Mouse (Mus musculus) T-helper 2 cell (primary cell): ENCODE data around the gene Trappc6a.

Source experiments
- in situ Hi-C: fragments of 300-600 bp; cut with MboI, MseI; formaldehyde crosslinking; loops from one replicate; pipeline ENCODE4 v1.15.1; 2025; ENCODE audit warnings: high pct_unique_total_duplicates

Trappc6a gene

DNA sequence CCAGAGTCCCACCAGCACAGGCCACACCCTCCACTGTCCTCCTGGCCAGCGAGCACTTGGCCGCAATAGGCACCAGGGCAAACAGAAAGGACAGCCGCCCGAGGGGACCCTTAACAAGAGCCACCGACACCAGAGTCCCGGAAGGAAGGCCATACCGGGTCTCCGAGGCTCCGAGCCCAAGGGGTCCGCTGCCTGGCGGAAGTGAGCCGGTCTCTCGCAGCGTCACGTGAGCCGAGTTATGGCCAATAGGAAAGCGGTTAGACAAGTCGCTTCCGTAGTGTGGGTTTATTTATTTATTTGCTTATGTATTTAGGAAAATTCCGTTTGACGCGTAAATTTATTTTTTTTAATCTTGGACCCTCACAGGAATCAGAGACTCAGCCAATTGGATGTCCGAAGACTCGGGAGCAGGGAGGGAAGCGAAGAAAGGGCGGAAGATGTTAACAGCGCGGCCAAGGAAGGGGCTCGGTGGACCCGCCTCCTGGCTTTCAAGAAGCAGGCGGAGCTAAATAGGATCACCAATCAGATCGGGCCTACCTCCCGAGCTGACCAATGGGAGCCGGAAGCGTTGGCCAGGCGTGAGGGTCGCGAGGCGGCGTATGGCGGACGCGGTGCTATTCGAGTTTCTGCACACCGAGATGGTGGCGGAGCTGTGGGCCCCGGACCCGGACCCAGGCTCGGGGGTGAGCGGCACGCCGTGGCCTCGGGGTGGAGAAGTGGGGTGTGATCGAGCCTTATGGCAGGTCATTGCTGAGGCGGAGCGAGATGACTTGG, at the start of gene Trappc6a, which contains the start of gene Bloc1s3:
Trappc6a (plus strand) TSS at position 246 of the 774 bp plus-strand sequence.
Bloc1s3 (minus strand) TSS at position 218 of the 774 bp plus-strand sequence.
- in situ Hi-C loops, result no loop called here

- in situ Hi-C loops, result loop anchor here (5.0 kb wide), 1 partner anchor 66 kb away; no protein-coding TSS in a partner anchor
These were observed 49.5 kb upstream of the Trappc6a start, which contains the start of gene Mark4 for GRCm38 (mm10) chr7:19458591-19459111. Gene Mark4 (minus strand): TSS chr7:19458821.

DNA sequence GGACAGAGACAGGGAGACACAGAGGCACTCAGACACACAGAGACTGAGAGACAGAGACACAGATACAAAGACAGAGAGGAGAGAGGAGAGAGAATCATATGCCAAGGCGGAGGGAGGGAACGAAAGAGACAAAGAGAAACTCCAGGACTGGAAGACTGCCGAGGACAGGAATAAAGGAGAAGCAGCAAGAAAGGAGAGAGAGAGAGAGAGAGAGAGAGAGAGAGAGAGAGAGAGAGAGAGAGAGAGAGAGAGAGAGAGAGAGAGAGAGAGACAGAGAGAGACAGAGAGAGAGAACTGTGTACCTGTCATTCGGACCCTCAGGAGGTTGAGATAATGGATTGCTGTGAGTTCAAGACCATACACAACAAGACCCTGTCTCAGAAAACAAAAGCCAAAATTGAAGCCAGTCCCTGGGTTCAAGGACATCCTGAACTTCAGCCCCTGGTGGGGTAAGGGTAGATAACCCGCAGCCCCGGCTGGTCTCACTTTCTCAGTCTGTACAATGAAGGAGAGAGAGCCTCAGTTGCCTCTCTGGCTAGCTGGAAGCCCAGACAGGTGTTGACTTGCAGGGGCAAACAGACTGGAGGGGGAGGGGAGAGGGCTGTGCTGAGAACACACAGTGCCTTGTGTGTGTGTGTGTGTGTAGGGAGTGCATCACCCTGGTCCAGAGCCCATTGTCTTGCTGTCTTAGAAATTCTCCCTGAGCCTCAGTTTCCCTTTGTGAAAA, 48.9 kb upstream of the Trappc6a start:
- in situ Hi-C loops, result loop anchor here (5.0 kb wide), 1 partner anchor 67 kb away; no protein-coding TSS in a partner anchor

DNA sequence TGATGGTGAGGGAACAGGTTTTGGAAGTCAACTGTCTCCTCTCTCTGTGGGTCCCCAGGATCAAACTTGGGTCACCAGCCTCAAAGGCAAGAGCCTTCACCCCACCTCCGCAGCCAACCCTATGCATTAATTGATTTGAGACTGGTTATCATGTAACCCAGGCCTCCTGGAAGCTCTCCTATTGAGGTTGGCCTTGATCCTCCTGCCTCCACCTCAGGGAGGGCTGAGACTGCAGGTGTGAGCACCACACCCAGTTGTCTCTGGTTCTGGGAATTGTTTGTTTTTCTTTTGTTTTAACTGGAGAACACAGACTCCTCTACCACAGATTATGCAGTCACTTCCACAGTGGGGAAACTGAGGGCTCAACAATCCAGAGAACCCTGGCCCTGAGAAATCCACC, 47.7 kb upstream of the Trappc6a start:
- in situ Hi-C loops, result no loop called here

GRCm38 (mm10) chr7:19461488-19461887, 46.7 kb upstream of the Trappc6a start:
- in situ Hi-C loops, result no loop called here

DNA sequence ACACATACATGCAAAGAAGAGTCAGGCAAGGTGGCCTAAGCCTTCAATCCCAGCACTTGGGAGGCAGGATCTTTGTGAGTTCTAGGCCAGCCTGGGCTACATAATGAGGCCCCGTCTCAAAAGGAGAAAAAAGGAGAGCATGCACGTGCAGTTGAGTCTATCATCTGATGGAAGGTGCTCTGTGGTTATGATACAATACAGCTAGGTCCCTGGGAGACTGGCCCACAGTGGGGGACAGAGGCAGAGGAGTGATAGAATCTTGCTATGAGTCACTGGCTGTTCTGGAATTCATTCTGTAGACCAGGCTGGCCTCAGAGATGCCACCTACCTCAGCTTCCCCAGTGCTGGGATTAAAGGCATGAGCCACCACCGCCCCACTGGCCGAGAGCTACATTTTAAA, 45.8 kb upstream of the Trappc6a start:
- in situ Hi-C loops, result no loop called here

DNA sequence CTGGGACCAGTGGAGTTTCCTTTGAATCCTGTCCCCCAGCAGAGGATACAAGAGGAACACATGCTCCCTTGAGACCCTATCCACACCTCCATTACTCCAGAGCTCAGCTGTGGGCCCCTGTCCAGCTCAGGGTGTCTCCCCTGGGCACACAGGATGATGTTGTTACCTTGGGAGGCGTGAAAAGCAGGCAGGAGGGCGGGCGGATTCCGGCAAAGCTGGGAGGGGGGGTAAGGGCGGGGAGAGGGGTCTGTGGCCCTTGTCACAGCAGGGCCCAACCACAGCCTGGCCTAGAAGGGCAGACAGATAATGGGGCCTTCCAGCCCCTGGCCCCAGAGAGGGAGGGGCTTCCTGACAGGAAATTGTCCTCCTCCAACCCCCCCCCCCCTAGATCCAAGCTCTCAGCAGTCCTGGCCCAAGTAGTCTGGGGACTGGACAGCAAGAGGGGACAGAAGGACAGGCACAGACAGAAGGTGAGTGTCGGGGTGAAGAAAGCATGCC, 45.3 kb upstream of the Trappc6a start, which contains the start of gene Exoc3l2:
Exoc3l2 (plus strand) TSS at position 448 of the 498 bp plus-strand sequence.
- in situ Hi-C loops, result no loop called here

- in situ Hi-C loops, result no loop called here
These were observed 43.6 kb upstream of the Trappc6a start for GRCm38 (mm10) chr7:19464367-19465307.

GRCm38 (mm10) chr7:19466602-19467145, 41.5 kb upstream of the Trappc6a start:
- in situ Hi-C loops, result no loop called here

DNA sequence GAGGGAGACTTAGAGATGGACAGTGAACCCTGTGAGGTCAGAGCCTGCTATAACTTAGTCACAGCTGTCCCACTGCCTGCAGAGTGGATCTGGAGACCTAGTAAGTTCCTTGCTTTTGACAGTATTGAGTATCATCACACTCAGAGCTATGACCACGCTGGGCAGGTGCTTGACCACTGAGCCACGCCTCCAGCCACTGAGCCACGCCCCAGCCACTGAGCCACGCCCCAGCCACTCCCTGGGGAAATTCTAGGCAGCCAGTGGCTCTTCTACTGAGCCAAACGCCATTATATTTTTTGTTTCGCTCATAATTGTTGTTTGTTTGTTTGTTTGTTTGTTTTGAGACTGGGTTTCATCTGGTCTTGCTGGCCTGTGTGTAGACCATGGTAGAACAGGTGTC, 40.6 kb upstream of the Trappc6a start:
- in situ Hi-C loops, result no loop called here

DNA sequence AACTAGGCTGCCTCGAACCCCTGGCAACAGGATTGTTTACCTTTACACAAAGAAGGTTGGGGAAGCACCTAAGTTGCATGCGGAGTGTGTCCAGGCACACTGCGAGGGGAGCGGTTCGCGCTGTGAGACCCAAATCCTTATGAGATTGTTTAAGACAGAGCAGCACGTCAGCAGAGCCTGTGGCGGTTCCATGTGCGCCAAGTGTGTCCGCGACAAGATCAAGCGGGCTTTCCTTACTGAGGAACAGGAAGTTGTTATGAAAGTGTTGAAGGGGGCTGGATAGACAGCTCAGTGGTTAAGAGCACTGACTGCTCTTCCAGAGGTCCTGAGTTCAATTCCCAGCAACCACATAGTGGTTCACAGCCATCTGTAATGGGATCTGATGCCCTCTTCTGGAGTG, 39.9 kb upstream of the Trappc6a start:
- in situ Hi-C loops, result no loop called here

GRCm38 (mm10) chr7:19469404-19469803, 38.8 kb upstream of the Trappc6a start:
- in situ Hi-C loops, result no loop called here

- in situ Hi-C loops, result no loop called here
These were observed 37.9 kb upstream of the Trappc6a start for GRCm38 (mm10) chr7:19470308-19470707.

- in situ Hi-C loops, result no loop called here
These were observed 35.8 kb upstream of the Trappc6a start for GRCm38 (mm10) chr7:19472403-19472802.

GRCm38 (mm10) chr7:19473875-19474443, 34.2 kb upstream of the Trappc6a start:
- in situ Hi-C loops, result no loop called here

DNA sequence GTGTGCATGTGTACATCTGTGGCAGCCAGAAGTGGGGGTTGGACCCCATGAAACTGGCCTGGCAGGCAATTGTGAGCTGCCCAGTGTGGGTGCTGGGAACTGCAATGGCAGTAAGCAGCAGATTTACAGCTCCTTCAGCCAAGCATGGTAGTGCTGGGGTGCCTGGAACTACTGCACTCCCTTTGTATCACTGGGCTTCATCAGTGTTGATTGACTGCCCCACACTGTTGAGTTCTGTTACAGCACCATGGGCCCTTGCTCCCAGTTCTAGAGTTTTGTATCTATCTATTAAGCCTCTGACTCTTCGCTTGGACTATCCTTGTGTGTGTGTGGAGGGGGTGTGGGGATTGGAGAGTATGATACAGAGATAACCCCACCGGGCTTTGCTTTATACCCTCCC, 31.1 kb upstream of the Trappc6a start:
- in situ Hi-C loops, result no loop called here

- in situ Hi-C loops, result no loop called here
These were observed 30.4 kb upstream of the Trappc6a start for GRCm38 (mm10) chr7:19477624-19478384.

- in situ Hi-C loops, result no loop called here
These were observed 24.9 kb upstream of the Trappc6a start for GRCm38 (mm10) chr7:19483281-19483680.

- in situ Hi-C loops, result no loop called here
These were observed 22.7 kb upstream of the Trappc6a start for GRCm38 (mm10) chr7:19485488-19485887.

- in situ Hi-C loops, result no loop called here
These were observed 21.6 kb upstream of the Trappc6a start for GRCm38 (mm10) chr7:19486549-19486948.
